Mouse (Mus musculus) subcutaneous adipose tissue, adult 2 months (tissue): ENCODE results near the gene Abhd16a. TPM values are rescaled to one million over a fixed set of nuclear protein-coding genes. Genes with fewer than 3 reads are reported as not detected.

Experiments
- polyA plus RNA-seq: library from polyadenylated mRNA; depleted of rRNA; stranded (reverse); fragments of >200 nt; gene quantifications from 2 replicates; pipeline ENCODE4 v1.2.3, GENCODE M21; 2012; ENCODE audit warnings: low replicate concordance; rRNA removed

The Abhd16a gene
- polyA plus RNA-seq: 206 and 214 TPM in 2 replicates

GRCm38 (mm10) chr17:35088825-35089644, at the start of gene Abhd16a:
Abhd16a (plus strand) TSS chr17:35089263.

GRCm38 (mm10) chr17:35046681-35047455, 42.2 kb upstream of the Abhd16a start, which contains the start of gene Msh5:
Msh5 (minus strand) TSS chr17:35046745.

GRCm38 (mm10) chr17:35049561-35050016, 39.5 kb upstream of the Abhd16a start, which contains the start of gene Clic1:
Clic1 (plus strand) TSS chr17:35049966.

GRCm38 (mm10) chr17:35058911-35059892, 29.9 kb upstream of the Abhd16a start, which contains the start of gene Ddah2:
Ddah2 (plus strand) TSS chr17:35059035.

DNA sequence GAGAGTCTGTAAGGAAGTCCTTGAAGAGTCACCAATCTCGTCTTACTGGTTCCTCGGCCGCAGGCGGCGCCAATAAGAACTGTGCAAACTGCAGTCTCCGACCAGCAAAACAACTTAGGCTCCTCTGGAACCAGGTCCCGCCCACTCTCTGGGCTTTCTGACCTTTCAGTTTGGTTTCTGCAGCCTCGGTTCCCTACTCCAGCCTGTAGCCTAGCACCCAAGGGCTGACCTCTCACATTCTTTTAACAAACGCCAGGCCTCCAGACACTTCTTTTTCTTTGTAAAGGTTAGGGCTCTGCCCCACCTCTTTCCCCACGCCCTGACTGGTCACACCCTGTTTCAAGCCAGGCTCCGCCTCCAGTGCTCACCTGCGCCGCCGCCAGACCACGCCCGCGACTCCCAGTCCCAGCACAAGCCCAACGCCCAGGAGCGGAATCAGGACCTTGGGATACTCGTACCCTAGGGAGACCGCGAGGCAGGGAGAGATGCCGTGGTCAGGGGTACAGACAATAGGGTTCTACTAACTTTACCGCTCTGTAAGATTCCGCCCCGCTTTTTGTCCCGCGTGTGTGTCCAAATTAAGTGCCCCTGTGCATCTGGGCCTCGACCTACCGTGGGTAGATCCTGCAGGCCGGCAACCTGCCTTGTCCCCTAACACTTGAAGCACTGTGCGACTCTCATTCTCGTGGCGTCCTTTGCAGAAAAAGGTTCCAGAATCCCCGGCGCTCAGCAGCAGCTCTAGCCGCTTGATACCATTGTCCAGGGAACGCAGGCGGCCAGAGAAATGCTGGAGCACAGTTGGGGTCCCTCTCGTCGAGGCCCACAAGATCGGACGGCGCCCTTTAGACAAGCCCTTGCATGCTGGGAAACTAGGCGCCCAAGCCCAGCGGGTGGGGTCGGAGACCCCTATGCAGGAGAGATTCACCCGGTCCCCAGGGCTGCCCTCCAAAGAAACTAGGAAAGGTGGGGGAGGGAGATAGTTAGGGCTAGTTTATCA, 23.8 kb upstream of the Abhd16a start, which contains the start of gene Ly6g6c:
TSS of gene Ly6g6c (plus strand) at position 438 of the 997 bp plus-strand sequence.

DNA sequence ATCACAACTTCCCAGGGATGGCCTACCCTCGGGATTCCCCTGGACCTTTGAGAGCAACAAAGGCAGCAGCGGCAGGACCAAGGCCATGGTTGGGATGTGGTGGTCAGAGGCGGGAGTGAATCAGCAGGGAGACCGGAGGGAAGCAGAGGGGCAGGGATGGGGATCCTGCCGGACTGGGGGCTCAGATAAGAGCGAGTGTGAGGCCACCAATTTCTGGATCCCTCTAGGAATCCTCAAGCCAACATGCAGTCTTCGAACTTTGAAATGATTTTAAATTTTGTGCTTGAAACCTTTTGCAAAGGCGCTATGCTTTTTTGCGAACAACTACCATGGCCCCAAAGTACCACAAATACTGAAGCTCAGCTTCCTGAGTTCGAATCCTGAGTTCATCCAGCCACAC, 23.0 kb upstream of the Abhd16a start, which contains the start of gene Mpig6b:
TSS of gene Mpig6b (minus strand) at position 101 of the 400 bp plus-strand sequence.

DNA sequence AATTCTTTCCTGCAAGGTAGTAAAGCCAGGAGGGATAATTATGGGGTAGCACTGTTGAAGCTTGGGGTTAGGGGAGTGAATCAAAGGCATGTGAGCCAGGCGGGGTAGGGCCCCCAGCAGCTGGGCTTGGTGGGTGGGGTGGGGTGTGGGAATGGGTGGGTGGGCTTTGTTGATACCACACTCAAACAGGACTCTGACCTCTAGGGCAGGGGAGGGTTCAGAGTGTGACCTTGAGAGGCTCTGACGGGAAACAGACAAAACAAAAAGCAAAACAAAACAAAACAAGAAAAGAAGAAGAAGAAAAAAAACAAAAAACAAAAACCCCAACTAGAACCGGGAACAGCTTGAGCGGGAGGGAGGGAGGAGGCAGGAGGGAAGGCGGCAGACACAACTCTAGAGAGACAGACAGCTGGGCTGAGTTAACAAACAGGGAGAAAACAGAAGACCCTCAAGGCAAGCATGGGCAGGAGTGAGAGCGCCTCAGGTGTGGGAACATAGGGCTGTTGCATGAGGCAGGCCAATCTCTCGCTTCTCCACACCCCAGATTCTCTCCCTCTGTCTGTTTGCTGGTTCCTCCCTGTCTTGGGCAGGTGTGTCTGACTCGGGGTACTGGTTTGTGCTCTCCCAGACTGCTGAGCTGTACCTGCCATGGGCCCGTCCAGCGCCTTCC, 12.4 kb upstream of the Abhd16a start, which contains the start of gene Ly6g6e:
TSS of gene Ly6g6e (plus strand) at position 396 of the 670 bp plus-strand sequence.

GRCm38 (mm10) chr17:35077786-35078233, 11.3 kb upstream of the Abhd16a start, which contains the start of gene Ly6g6d:
Ly6g6d (minus strand) TSS chr17:35078065.

GRCm38 (mm10) chr17:35085208-35085865, 3.7 kb upstream of the Abhd16a start, which contains the start of gene Ly6g6f:
Ly6g6f (minus strand) TSS chr17:35085610.

DNA sequence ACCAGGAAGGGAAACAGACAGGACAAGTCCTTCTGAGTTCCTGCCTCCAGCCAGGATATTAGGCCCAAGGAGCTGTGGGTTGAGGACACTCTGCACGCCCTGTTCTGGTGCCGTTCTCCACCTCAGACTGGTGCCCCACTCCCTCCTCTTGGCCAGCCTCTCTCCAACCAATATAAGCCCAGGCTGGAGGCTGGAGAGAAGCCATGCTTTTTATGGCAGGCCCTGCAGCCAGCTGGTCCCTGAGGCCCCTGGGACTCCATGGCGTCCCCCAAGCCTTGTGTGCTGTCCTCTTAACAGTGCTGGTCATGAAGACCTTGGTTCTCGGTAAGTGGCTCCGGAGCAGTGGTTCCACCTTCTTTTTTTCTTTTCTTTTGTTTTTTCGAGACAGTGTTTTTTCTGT, 19.0 kb downstream of the Abhd16a start, which contains the start of gene Ly6g5c:
TSS of gene Ly6g5c (plus strand) at position 183 of the 400 bp plus-strand sequence.

GRCm38 (mm10) chr17:35115046-35116019, 26.3 kb downstream of the Abhd16a start, which contains the start of gene Ly6g5b:
Ly6g5b (minus strand) TSS chr17:35115428.

GRCm38 (mm10) chr17:35121143-35121799, 32.2 kb downstream of the Abhd16a start, which contains the start of gene Gpank1:
Gpank1 (plus strand) TSS chr17:35121455.

GRCm38 (mm10) chr17:35121871-35122303, 32.8 kb downstream of the Abhd16a start, which contains the start of gene Csnk2b:
Csnk2b (minus strand) TSS chr17:35122053.

DNA sequence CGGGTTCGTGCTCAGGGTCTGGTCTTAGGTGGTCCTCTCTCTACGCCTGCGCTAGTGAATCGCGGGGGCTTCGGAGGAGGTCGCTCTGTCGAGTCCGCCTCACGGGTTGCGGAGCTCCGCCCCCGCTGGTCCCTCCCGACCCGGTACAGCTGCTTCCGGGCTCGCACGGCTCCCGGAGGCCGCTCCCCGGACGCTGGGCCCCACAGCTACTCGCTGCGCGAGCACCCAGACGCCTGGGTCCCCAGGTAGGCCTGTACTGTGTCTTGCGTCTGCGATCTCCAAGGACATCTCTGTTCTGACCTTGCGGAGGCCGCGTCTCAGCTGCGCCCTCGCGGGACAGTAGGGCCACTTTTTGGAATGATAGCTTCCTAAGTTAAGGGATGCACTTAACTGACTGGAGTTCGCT, 37.1 kb downstream of the Abhd16a start, which contains the start of gene D17H6S53E:
TSS of gene D17H6S53E (plus strand) at position 168 of the 406 bp plus-strand sequence.

GRCm38 (mm10) chr17:35131500-35132173, 42.6 kb downstream of the Abhd16a start, which contains the start of gene Apom:
Apom (minus strand) TSS chr17:35132050.

